Mouse (Mus musculus) megakaryocyte-erythroid progenitor cell, adult 5 weeks (primary cell): ENCODE results near the gene Zfp579. TPM values are rescaled to one million over a fixed set of nuclear protein-coding genes. Genes with fewer than 3 reads are reported as not detected.

ENCODE experiments used
- polyA plus RNA-seq: library from polyadenylated mRNA; stranded (reverse); fragments of >175 nt; gene quantifications from 2 replicates; pipeline ENCODE4 v1.2.3, GENCODE M21; 2012

Zfp579 gene
- 53.1 and 73.1 TPM in 2 replicates for polyA plus RNA-seq

DNA sequence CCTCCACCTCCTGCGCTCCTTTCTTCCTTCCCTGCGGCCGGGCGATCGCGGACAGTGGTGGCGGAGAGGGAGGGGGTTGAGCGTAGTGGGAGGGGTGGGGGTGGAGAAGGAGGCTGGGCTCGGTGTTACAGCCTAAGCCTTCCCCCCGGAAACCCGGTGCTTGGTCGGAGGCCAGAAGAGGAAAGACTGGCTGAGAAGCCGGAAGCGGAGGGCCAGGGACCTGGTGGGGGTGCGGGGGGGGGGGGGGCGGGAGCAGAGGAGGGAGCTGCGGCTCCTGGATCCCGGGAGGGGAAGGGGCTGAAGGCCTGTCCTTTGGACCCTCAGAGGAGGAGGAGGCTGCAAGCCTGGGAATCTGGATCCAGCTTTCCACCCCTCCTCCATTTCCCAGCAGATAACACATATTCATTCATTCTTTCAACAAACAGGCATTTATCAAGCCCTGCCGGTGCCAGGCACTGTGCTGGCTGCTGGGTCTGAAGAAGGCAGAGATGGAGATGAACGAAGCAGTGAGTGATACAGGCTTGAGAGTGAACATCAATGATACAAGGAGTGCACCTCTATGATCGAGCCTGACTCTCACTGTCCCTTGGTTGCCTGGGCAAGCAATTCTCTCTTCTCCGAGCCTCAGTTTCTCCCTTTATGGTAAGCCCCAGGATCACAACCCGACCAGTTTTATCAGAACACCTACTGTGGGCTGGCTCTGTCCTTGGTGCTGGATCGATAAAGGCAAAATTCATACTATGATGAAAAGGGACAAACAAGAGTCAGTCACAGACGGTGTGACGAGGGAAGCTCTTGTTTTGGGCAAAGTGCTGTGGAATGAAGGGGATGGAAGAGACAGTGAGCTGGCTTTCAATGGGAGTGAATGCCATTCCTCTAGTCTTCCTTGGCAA, at the start of gene Zfp579:
Gene Zfp579 (minus strand): TSS at position 156 of the 893 bp plus-strand sequence.

DNA sequence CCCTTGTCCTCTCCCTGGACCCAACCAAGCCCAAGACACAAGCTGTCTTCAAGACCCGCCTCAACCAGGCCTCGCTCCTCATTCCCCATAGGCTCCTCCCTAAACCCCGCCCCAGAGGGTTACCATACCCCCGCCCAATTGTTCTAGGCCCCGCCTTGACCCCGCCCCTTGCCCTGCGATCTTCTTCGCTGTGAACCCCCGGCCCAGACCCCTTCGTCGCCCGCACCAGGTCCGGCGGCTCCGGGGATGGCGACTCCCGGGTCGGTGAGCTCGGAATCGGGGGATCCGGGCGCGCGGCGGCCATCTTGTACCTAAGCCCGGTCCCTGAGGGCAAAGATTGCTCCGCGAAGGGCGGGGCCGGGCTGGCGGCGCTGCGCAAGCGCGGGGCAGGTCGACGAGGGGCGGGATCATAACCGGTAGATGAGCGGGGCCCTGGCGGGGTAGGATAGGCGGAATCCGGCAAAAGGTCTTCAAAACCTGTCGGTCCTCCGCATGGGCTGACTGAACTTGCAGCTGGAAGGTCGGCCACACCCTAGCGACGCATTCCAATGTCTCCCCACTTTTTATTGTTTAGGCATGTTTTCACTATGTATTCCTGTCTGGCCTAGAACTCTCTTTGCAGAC, 42.3 kb upstream of the Zfp579 start, which contains the start of gene Zfp784:
Gene Zfp784 (minus strand): TSS at position 338 of the 624 bp plus-strand sequence.

DNA sequence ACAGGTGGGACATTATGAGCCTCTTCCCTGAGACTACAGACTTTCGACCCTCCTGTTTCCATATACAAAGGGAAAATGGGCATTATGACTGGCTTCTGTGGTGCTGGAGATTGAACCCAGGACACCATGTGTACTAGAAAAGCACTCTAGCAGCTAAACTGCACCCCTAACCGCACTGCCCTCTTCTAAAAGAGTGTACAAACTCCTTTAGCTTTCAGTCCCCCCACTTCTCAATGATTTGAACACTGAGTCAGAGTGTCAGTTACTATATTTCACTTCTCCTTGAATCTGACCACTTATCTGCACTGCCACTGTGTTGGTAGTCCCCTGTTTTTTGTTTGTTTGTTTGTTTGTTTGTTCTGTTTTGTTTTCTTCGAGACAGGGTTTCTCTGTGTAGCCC, 37.9 kb upstream of the Zfp579 start, which contains the start of gene 4632433K11Rik:
Gene 4632433K11Rik (plus strand): TSS at position 301 of the 400 bp plus-strand sequence.

DNA sequence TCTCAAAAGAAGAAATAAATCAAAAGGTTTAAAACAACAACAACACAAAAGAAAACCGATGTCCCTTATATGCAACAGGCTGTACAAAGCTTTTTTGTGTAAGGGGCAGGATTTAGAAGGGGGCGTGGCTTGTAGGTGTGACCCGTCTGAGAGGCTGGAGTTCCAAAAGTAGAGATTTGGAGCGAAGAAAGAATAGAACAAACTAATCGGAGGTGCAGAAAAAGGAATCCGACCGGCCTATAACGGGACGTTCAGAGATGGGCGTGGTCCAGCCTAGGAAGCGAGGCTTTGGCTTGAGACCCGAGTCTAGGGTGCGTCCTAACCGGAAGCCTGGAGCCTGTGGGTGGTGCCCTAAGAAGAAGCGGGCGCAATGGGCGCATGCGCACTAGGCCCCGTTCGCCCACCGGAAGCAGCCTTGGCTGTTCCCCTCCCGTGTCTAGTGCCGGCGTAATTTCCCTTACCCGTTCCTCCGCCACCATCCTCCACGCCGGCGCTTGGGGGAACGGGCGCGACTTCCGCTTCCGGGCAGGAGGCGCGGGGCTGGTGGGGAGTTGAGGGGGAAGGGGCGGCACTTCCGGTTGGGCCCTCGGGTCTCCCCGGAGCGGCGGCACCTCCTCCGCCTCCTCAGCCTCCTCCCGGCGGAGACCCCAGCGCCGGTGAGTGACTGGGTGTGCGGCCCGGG, 24.2 kb upstream of the Zfp579 start, which contains the start of the genes Zfp865 and Ccdc106:
Gene Zfp865 (plus strand): TSS at position 377 of the 682 bp plus-strand sequence.
Gene Ccdc106 (plus strand): TSS at position 554 of the 682 bp plus-strand sequence.

DNA sequence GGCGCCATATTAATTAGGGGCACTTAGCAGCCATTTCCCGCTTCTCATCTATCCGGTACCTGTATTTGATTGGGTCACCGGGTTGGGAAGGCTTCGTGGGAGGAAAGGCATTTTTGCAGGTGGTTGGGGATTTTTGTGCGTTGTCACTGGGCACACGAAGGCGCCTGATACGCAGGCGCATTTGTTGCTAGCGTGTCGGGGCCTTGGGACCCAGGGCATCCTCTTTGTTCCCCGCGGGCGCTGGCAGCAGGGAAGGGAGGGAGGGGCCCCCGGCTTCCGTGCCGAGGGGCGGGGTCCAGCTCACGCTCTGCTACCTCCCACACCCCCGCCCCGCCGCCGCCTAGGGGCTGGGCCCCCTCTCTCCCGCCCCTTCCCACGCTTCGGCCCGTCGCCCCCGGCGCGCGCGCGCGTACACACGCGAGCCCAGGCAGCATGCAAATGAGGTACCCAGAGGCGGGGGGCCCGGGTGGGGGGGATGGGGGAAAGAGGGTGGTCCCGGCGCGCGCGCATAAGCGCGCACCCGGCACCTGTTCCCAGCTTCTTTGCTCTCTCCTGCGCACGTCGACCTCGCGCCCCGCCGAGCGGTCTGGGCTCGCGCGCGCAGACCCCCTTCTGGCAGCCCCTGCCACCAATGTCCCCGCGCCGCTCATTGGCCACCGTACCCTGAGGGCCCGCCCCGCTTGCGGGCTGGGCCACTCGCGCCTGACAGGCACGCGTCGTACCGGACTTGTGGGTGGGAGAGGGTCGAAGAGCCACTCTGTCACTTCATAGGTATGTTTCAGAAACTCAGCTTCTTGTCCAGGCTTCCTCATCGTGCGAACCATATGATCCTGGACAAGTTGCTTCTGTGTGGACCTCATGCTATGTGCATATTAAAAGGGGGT, 19.4 kb upstream of the Zfp579 start, which contains the start of gene Gm44973:
Gene Gm44973 (plus strand): TSS at position 379 of the 884 bp plus-strand sequence.

DNA sequence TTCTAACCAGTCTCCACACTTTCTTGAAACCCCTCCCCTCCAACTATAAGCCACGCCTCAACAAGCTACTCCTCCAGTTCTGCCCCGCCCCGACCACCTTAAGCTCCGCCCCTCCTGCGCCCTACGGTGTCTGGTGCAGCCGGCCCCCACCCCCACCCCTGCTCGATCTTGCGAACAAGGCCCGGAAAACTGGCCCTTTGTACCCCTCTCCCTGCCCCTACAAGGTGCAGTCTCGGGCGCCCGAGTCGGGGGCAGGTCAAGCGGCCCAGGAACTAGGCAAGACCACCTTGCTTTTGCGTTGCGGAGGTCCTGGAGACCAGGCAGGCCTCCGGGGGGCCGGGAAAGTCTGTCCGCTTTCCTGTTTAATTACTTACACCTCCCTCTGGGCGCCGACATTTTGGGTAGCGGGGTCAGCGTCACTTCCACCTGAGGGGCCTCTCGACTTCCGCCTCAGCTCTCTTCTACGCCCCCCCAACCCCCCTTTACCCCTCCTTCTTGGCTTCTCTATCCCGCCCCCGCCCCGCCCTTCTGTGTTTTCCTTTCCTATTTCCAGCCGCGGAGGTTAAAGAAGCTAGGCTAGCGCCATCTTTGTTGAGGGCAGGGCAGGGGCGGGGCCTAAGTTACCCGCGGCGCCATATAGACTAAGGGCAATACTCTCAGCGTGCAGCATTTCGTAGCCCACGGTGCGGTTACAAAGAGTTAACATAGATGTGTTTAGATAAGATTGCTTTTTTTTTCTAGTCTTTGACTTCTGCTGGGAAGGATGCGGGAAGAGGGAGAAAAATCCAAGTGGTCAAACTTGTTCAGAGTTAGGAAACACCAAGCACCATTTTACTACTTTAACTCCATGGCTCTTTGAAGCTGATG, 18.5 kb upstream of the Zfp579 start, which contains the start of the genes Zfp524 and Fiz1:
Gene Zfp524 (plus strand): TSS at position 165 of the 867 bp plus-strand sequence.
Gene Fiz1 (minus strand): TSS at position 447 of the 867 bp plus-strand sequence.

DNA sequence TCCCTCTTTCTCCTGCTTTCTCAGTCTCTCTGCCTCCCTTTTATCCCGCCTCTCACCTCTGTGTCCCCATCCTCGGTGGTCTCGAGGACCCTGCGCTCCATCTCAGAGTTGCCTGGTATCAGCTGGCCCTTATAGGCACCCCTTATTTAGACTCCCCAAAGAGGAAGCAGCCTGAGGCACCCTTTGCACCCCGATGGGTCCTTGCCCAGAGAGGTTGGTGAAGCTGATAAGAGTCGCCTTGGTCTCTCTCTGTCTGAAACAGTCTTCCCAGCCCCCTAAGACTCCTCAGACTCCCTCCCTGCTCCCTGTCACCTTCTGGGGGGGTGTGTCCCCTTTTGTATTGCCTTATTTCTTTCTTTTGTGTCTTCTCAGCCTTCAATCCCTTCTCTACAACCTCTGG, 24.9 kb downstream of the Zfp579 start, which contains the start of gene Sbk3:
Gene Sbk3 (minus strand): TSS at position 101 of the 400 bp plus-strand sequence.

DNA sequence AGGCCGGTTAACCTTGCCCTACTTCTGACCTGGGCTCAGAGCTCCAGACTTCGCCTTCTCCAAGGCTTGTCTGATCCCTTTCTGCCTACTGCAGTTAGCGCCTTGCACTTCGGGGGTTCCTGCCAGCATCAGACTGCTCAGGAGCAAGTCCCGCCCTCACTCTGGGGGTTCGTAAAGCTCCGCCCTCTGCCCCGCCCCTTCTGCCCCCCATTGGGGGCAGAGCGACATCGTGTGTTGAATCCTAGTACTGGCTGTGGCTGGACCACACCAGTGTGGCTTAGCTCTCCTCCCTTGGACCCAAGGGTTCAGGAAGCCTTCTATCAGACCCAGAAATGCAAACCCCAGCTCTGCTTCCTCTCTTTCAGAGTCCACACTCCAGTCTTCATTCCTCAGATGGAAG, 31.7 kb downstream of the Zfp579 start, which contains the start of gene Sbk2:
Gene Sbk2 (minus strand): TSS at position 135 of the 400 bp plus-strand sequence.

Other genes with a start within 250 kb of the Zfp579 start
- 64.2 and 92.5 TPM in 2 replicates for gene Cox6b2, start 243.1 kb downstream of the Zfp579 start, polyA plus RNA-seq
- gene Fam71e2, start 224.9 kb downstream of the Zfp579 start, polyA plus RNA-seq = not detected in 2 replicates
- gene Il11, start 213.3 kb downstream of the Zfp579 start, polyA plus RNA-seq = 0.10 and 1.1 TPM in 2 replicates
- gene Tmem190, start 213.2 kb downstream of the Zfp579 start, polyA plus RNA-seq = not detected in 2 replicates
- gene Tmem238, start 206.5 kb downstream of the Zfp579 start, polyA plus RNA-seq = 57.5 and 58.8 TPM in 2 replicates
- gene Rpl28, start 203.3 kb downstream of the Zfp579 start, polyA plus RNA-seq = 10,504 and 11,093 TPM in 2 replicates
- 251 TPM in 2 replicates for gene Ube2s, start 183.6 kb downstream of the Zfp579 start, polyA plus RNA-seq
- 0.24 and 0.79 TPM in 2 replicates for gene Shisa7, start 151.5 kb downstream of the Zfp579 start, polyA plus RNA-seq
- gene Isoc2b, start 125.9 kb downstream of the Zfp579 start, polyA plus RNA-seq = 7.7 and 11.8 TPM in 2 replicates
- gene Isoc2a, start 119.0 kb downstream of the Zfp579 start, polyA plus RNA-seq = 27.0 and 29.3 TPM in 2 replicates
- 0.09 and 0.28 TPM in 2 replicates for gene Gm36210, start 89.6 kb downstream of the Zfp579 start, polyA plus RNA-seq
- gene Zfp628, start 80.9 kb downstream of the Zfp579 start, polyA plus RNA-seq = 76.1 and 85.0 TPM in 2 replicates
- gene Nat14, start 74.1 kb downstream of the Zfp579 start, polyA plus RNA-seq = 1.3 and 1.9 TPM in 2 replicates
- gene Ssc5d, start 70.4 kb downstream of the Zfp579 start, polyA plus RNA-seq = 0.08 and 0.10 TPM in 2 replicates
- gene Sbk2, start 31.8 kb downstream of the Zfp579 start, polyA plus RNA-seq = 0.04 and 0.17 TPM in 2 replicates
- not detected in 2 replicates for gene Sbk3, start 25.0 kb downstream of the Zfp579 start, polyA plus RNA-seq
- 49.6 and 56.4 TPM in 2 replicates for gene Zfp524, start 18.3 kb upstream of the Zfp579 start, polyA plus RNA-seq
- 55.3 and 63.3 TPM in 2 replicates for gene Fiz1, start 18.5 kb upstream of the Zfp579 start, polyA plus RNA-seq
- not detected in 2 replicates for gene Gm44973, start 19.3 kb upstream of the Zfp579 start, polyA plus RNA-seq
- 75.2 and 76.9 TPM in 2 replicates for gene Zfp865, start 24.2 kb upstream of the Zfp579 start, polyA plus RNA-seq
- 0.83 and 1.2 TPM in 2 replicates for gene Ccdc106, start 24.4 kb upstream of the Zfp579 start, polyA plus RNA-seq
- gene 4632433K11Rik, start 38.0 kb upstream of the Zfp579 start, polyA plus RNA-seq = not detected in 2 replicates
- gene Zfp784, start 42.3 kb upstream of the Zfp579 start, polyA plus RNA-seq = 1.3 and 2.7 TPM in 2 replicates
- 36.3 and 49.1 TPM in 2 replicates for gene Zfp580, start 55.4 kb upstream of the Zfp579 start, polyA plus RNA-seq
- 486 and 623 TPM in 2 replicates for gene U2af2, start 66.0 kb upstream of the Zfp579 start, polyA plus RNA-seq
- 527 and 560 TPM in 2 replicates for gene Epn1, start 84.1 kb upstream of the Zfp579 start, polyA plus RNA-seq
- gene Rfpl4, start 120.8 kb upstream of the Zfp579 start, polyA plus RNA-seq = not detected in 2 replicates
- 0.11 TPM in 1 of 2 replicates, not detected in the other for gene Rasl2-9, start 129.8 kb upstream of the Zfp579 start, polyA plus RNA-seq
- not detected in 2 replicates for gene Vmn1r55, start 153.5 kb upstream of the Zfp579 start, polyA plus RNA-seq
- not detected in 2 replicates for gene Vmn1r56, start 200.6 kb upstream of the Zfp579 start, polyA plus RNA-seq
- not detected in 2 replicates for gene Vmn1r57, start 222.3 kb upstream of the Zfp579 start, polyA plus RNA-seq